Mouse (Mus musculus) heart, embryonic 15.5 days (tissue): ENCODE measurements at regions not wholly inside any gene's neighbourhood (a gene's known extent, or its start where the extent isn't known, plus 50 kb on each side); places are given as distances from the start of the nearest gene placed in this dataset.
"Not testable (repeated sequence)": the region's sequence is repeated elsewhere in the genome, so short reads cannot be mapped to it uniquely, and the experiment has no call there.

Experiments
- ATAC-seq: fragments of 200-750 bp; cut with Nextera tagmentation; replicated peaks from 2 replicates; pipeline ENCODE4 v1.8.0; 2017; ENCODE audit warnings: low read depth, moderate TSS enrichment; ENCODE audit not compliant: insufficient number of reproducible peaks, insufficient read depth, low FRiP score
- H3K27ac ChIP-seq: fragments of 300-500 bp; sonication (generic); 2 replicates; pipeline ENCODE4 v1.5.1; 2015; ENCODE audit warnings: mild to moderate bottlenecking, inconsistent platforms
- H3K27me3 ChIP-seq: fragments of 300-500 bp; sonication (generic); 2 replicates; pipeline ENCODE4 v1.6.1; 2015; ENCODE audit warnings: inconsistent platforms
- H3K36me3 ChIP-seq: fragments of 300-500 bp; sonication (generic); 2 replicates; pipeline ENCODE4 v1.6.1; 2015; ENCODE audit warnings: mild to moderate bottlenecking, inconsistent platforms
- H3K4me1 ChIP-seq: fragments of 300-500 bp; sonication (generic); replicated peaks from 2 replicates; pipeline ENCODE4 v1.6.1; 2015; ENCODE audit warnings: inconsistent platforms
- H3K4me2 ChIP-seq: fragments of 300-500 bp; sonication (generic); 2 replicates; pipeline ENCODE4 v1.6.1; 2015; ENCODE audit warnings: inconsistent platforms, mild to moderate bottlenecking, moderate library complexity
- H3K4me3 ChIP-seq: fragments of 300-500 bp; sonication (generic); 2 replicates; pipeline ENCODE4 v1.5.1; 2015; ENCODE audit warnings: mild to moderate bottlenecking, inconsistent platforms
- H3K9ac ChIP-seq: fragments of 300-500 bp; sonication (generic); 2 replicates; pipeline ENCODE4 v1.6.1; 2015; ENCODE audit warnings: mild to moderate bottlenecking, inconsistent platforms
- H3K9me3 ChIP-seq: fragments of 300-500 bp; sonication (generic); replicated peaks from 2 replicates; pipeline ENCODE4 v1.6.1; 2016; ENCODE audit warnings: inconsistent platforms
- WGBS: fragments of 180-500 bp; shearing (Covaris S2); methylation state at CpG from one replicate; pipeline ENCODE4 v1.1.7; 2015; ENCODE audit warnings: mixed read lengths; 5-methylcytosine and 5-hydroxymethylcytosine counted together

DNA sequence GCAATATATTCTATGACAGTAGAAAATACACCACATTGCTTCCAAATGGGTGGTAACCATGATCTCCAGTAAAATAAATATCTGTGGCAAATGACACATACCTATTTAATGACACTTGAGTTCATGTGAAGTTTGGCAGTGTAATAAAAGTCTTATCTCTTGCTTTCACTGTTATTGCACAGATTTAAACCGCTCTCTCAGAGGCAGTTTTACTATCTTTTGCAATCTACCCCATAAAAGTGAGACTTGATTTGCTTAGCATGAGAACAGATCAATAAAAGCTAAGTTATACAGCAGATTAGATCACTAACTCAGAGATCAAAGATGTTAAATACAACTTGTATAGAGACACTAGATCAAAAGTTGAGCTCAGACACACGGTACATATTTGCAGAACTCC, 510.2 kb downstream of the Isl1 start:
- Histone ChIP-seq H3K4me1 (no peaks in the 10 kb centered on the region), H3K27me3 (no peaks in the 10 kb centered on the region), H3K36me3 (no peaks in the 10 kb centered on the region), H3K9ac (no peak overlapping the region), H3K4me2 (no peak overlapping the region), H3K4me3 (no peak overlapping the region), H3K9me3 (no peaks in the 10 kb centered on the region), H3K27ac (no peak overlapping the region)
- ATAC-seq: no peak
- 66% methylated on average over 2 of the region's 2 CpGs for WGBS

- ATAC-seq: no peak
- H3K36me3 ChIP-seq: no peaks in the 10 kb centered on the region
- H3K4me2 ChIP-seq: no peak overlapping the region
- H3K9ac ChIP-seq: no peak overlapping the region
- no peaks in the 10 kb centered on the region for H3K9me3 ChIP-seq
- H3K4me1 ChIP-seq: no peaks in the 10 kb centered on the region
- H3K4me3 ChIP-seq: no peak overlapping the region
- no peak overlapping the region for H3K27ac ChIP-seq
- 63% methylated on average over 7 of the region's 7 CpGs for WGBS
- H3K27me3 ChIP-seq: no peaks in the 10 kb centered on the region
Observed at GRCm38 (mm10) chr13:115751271-115751670, 558.2 kb downstream of the Isl1 start.

DNA sequence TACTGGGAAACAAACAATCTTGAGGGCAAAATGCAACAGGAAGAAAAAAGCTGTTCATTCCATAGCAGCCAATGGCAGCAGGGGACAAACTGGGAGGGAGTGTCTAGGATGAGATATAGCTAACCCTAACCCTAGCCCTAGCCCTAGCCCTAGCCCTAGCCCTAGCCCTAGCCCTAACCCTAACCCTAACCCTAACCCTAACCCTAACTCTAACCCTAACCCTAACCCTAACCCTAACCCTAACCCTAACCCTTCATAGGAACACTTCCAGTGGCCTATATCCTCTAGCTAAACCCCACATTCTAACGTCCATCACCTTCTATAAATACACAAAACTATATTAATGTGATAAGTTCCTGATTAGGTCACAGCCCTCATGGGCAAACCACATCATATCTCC, 567.4 kb downstream of the Isl1 start:
- not testable (repeated sequence) for H3K27me3 ChIP-seq, H3K36me3 ChIP-seq, H3K4me2 ChIP-seq, H3K4me1 ChIP-seq, H3K27ac ChIP-seq, ATAC-seq, H3K9me3 ChIP-seq, H3K4me3 ChIP-seq, H3K9ac ChIP-seq
- WGBS: 58% methylated on average over 1 of the region's 1 CpGs

GRCm38 (mm10) chr13:115727986-115728385, 581.5 kb downstream of the Isl1 start:
- WGBS: 84% methylated on average over 5 of the region's 5 CpGs

GRCm38 (mm10) chr13:115725356-115725952, 584.0 kb downstream of the Isl1 start:
- 45% methylated on average over 5 of the region's 5 CpGs for WGBS
- no peaks in the 10 kb centered on the region for H3K27me3 ChIP-seq
- H3K9me3 ChIP-seq: no peaks in the 10 kb centered on the region
- no peaks in the 10 kb centered on the region for H3K36me3 ChIP-seq
- peak overlapping the region; percentile 21; the same call in 1 of the 2 replicates for H3K4me2 ChIP-seq
- H3K27ac ChIP-seq: no peak overlapping the region
- H3K4me1 ChIP-seq: no peaks in the 10 kb centered on the region
- no peak overlapping the region for H3K9ac ChIP-seq
- H3K4me3 ChIP-seq: no peak overlapping the region
- ATAC-seq: no peak

More at GRCm38 (mm10) chr13:115727986-115728385, 581.5 kb downstream of the Isl1 start:
- Histone ChIP-seq H3K9ac (no peak overlapping the region), H3K27me3 (no peaks in the 10 kb centered on the region), H3K4me3 (no peak overlapping the region), H3K4me2 (no peak overlapping the region), H3K4me1 (no peaks in the 10 kb centered on the region), H3K27ac (no peak overlapping the region), H3K36me3 (no peaks in the 10 kb centered on the region), H3K9me3 (no peaks in the 10 kb centered on the region)
- ATAC-seq: no peak

GRCm38 (mm10) chr13:115719276-115719675, 590.2 kb downstream of the Isl1 start:
- H3K27me3 ChIP-seq: no peaks in the 10 kb centered on the region
- no peak overlapping the region for H3K4me3 ChIP-seq
- no peaks in the 10 kb centered on the region for H3K9me3 ChIP-seq
- 78% methylated on average over 2 of the region's 2 CpGs for WGBS
- no peak for ATAC-seq
- no peak overlapping the region for H3K9ac ChIP-seq
- no peaks in the 10 kb centered on the region for H3K4me1 ChIP-seq
- no peak overlapping the region for H3K27ac ChIP-seq
- no peak overlapping the region for H3K4me2 ChIP-seq
- H3K36me3 ChIP-seq: no peaks in the 10 kb centered on the region

DNA sequence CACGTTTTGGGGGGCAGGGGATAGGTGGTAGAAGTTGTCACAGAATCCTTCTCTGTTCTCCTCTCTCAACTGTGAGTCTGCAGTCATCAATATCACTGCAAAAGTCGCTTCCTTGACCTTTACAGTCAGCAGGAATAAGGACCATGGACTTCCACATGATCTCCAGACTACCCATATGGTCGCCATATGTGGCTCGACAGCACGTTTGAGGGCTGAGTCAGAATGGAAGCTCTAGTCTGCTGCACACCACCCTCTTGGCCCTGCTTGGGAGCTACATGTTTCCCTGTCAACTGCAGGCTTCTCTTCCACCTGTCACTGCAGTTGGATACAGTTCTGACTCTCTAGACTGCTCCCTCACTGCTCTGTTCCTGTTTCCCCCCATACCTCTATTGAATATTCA, 590.6 kb downstream of the Isl1 start:
- H3K4me2 ChIP-seq: no peak overlapping the region
- no peak overlapping the region for H3K9ac ChIP-seq
- H3K27me3 ChIP-seq: no peaks in the 10 kb centered on the region
- H3K4me1 ChIP-seq: no peaks in the 10 kb centered on the region
- 61% methylated on average over 5 of the region's 5 CpGs for WGBS
- no peak for ATAC-seq
- no peaks in the 10 kb centered on the region for H3K36me3 ChIP-seq
- H3K27ac ChIP-seq: no peak overlapping the region
- no peaks in the 10 kb centered on the region for H3K9me3 ChIP-seq
- no peak overlapping the region for H3K4me3 ChIP-seq

GRCm38 (mm10) chr13:115696197-115696596, 594.4 kb upstream of the Itga1 start:
- H3K4me1 ChIP-seq: no peaks in the 10 kb centered on the region
- no peaks in the 10 kb centered on the region for H3K9me3 ChIP-seq
- H3K9ac ChIP-seq: no peak overlapping the region
- no peak overlapping the region for H3K4me3 ChIP-seq
- no peak overlapping the region for H3K4me2 ChIP-seq
- H3K27me3 ChIP-seq: no peaks in the 10 kb centered on the region
- WGBS: 64% methylated on average over 2 of the region's 2 CpGs
- ATAC-seq: no peak
- H3K27ac ChIP-seq: no peak overlapping the region
- no peaks in the 10 kb centered on the region for H3K36me3 ChIP-seq

- no peaks in the 10 kb centered on the region for H3K27me3 ChIP-seq
- 84% methylated on average over 4 of the region's 4 CpGs for WGBS
- H3K4me2 ChIP-seq: no peak overlapping the region
- H3K9me3 ChIP-seq: no peaks in the 10 kb centered on the region
- H3K27ac ChIP-seq: no peak overlapping the region
- no peak overlapping the region for H3K9ac ChIP-seq
- H3K36me3 ChIP-seq: no peaks in the 10 kb centered on the region
- ATAC-seq: no peak
- H3K4me3 ChIP-seq: no peak overlapping the region
- no peaks in the 10 kb centered on the region for H3K4me1 ChIP-seq
Observed at GRCm38 (mm10) chr13:115687426-115687825, 585.7 kb upstream of the Itga1 start.

GRCm38 (mm10) chr13:115679591-115679990, 577.8 kb upstream of the Itga1 start:
- H3K27me3 ChIP-seq: no peaks in the 10 kb centered on the region
- WGBS: 34% methylated on average over 6 of the region's 6 CpGs
- H3K4me2 ChIP-seq: no peak overlapping the region
- no peak overlapping the region for H3K27ac ChIP-seq
- no peaks in the 10 kb centered on the region for H3K4me1 ChIP-seq
- H3K36me3 ChIP-seq: no peaks in the 10 kb centered on the region
- no peak overlapping the region for H3K9ac ChIP-seq
- no peak for ATAC-seq
- H3K9me3 ChIP-seq: no peaks in the 10 kb centered on the region
- no peak overlapping the region for H3K4me3 ChIP-seq

DNA sequence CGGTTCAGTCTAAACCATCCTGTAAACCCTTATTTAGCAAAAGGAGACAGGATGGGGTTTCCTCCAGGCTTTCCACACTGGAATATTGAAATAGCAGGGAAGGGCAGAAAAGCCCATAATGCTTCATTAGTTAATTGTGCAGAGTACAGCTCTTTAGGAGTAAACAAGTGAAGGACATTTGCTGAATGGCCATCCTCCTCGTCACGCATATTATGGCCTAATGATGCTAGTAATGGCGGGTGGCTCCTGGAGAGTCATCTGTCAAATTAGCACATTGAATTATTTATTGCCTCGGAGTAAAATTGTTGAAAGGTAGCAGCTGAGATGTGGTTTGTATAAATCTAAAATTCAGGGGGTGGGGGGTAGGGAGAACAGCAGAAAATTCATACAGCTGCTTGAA, 575.1 kb upstream of the Itga1 start:
- no peaks in the 10 kb centered on the region for H3K9me3 ChIP-seq
- no peak for ATAC-seq
- no peak overlapping the region for H3K4me3 ChIP-seq
- no peaks in the 10 kb centered on the region for H3K4me1 ChIP-seq
- H3K36me3 ChIP-seq: no peaks in the 10 kb centered on the region
- no peak overlapping the region for H3K27ac ChIP-seq
- WGBS: 77% methylated on average over 5 of the region's 5 CpGs
- H3K27me3 ChIP-seq: no peaks in the 10 kb centered on the region
- H3K9ac ChIP-seq: no peak overlapping the region
- no peak overlapping the region for H3K4me2 ChIP-seq

DNA sequence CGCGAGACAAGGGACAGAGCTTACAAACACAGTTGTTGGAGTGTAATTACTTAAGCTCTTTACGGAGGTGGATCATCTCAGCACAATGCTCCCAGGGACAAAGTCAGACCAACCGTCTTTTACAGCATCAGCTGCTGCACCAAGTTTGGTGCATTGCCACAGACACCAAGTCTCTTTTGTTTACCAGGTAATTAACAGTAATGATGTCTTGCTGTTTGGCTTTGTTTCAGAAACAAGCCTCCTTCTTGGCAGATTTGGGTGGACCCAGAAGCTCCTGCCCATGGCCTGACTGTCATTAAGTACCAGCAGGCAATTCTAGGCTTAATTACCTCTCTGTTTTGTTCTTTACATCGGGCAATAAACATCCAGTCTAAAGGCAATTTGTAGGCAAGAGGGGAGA, 572.0 kb upstream of the Itga1 start:
- Histone ChIP-seq H3K4me3 (no peak overlapping the region), H3K4me2 (no peak overlapping the region), H3K27me3 (no peaks in the 10 kb centered on the region), H3K4me1 (no peaks in the 10 kb centered on the region), H3K9ac (no peak overlapping the region), H3K9me3 (no peaks in the 10 kb centered on the region), H3K27ac (no peak overlapping the region), H3K36me3 (no peaks in the 10 kb centered on the region)
- WGBS: 38% methylated on average over 5 of the region's 5 CpGs
- ATAC-seq: no peak
